Mouse (Mus musculus): ENCODE data around the gene Chst14. TPM values are rescaled to one million over a fixed set of nuclear protein-coding genes. Genes with fewer than 3 reads are reported as not detected.

Chst14 gene
- 7.0 and 8.2 TPM in 2 replicates for polyA plus RNA-seq (2012; rRNA removed)

DNA sequence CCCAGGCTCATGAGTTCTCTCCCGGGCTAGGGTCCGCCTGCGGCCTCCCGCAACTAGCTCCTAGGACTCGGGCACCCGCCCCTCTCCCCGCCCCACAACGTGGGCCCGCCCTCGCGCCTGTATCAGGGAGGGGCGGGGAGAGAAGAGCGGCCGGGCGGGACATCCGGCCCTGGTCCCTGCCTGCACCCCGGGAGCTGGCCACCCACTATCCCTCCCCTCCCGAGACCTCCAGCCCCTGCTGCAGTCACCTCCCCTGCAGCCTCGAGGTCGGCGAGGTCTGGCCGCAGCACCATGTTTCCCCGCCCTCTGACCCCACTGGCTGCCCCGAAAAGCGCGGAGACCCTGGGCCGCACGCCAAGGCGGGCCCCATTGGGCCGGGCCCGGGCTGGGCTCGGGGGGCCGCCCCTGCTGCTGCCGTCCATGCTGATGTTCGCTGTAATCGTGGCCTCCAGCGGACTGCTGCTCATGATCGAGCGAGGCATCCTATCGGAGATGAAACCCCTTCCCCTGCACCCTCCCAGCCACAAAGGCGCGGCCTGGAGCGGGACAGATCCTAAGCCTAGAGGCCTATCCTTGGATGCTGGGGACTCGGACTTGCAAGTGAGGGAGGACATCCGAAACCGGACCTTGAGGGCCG lies at the start of gene Chst14:
TSS of gene Chst14 (plus strand) at position 136 of the 637 bp plus-strand sequence.
- WGBS, result 2% methylated on average over 44 of the region's 47 CpGs
- H3K36me3 ChIP-seq (ENCODE audit: control insufficient read depth, insufficient read depth, low read length), result peaks cover 8% of the 10 kb centered on the region
- TF ChIP-seq CTCF (IDR thresholded peaks at IDR 0.05; ENCODE audit: extremely low read depth, insufficient read depth, insufficient read length, insufficient replicate concordance) (no peak), POLR2A (IDR thresholded peaks at IDR 0.05; ENCODE audit: low read depth, low read length) (peak; percentile 36; the same call in 1 of the 2 replicates)
- H3K4me1 ChIP-seq (ENCODE audit: control insufficient read depth, insufficient read depth, insufficient read length), result peaks cover 8% of the 10 kb centered on the region; the same call in 1 of the 2 replicates
- H3K27me3 ChIP-seq (ENCODE audit: control insufficient read depth, insufficient read depth, low read length), result no peaks in the 10 kb centered on the region
- H3K27ac ChIP-seq (ENCODE audit: insufficient read depth, low read length), result no peak within 1 kb of the TSS
- peak within 1 kb of the TSS; percentile 88 for H3K4me3 ChIP-seq (ENCODE audit: extremely low read depth, insufficient read depth, insufficient read length)
- DNase-seq (ENCODE audit: low read depth in 1 of 2, low spot score in 2 of 2), result peak in 1 of 2 experiments; percentile 73

DNA sequence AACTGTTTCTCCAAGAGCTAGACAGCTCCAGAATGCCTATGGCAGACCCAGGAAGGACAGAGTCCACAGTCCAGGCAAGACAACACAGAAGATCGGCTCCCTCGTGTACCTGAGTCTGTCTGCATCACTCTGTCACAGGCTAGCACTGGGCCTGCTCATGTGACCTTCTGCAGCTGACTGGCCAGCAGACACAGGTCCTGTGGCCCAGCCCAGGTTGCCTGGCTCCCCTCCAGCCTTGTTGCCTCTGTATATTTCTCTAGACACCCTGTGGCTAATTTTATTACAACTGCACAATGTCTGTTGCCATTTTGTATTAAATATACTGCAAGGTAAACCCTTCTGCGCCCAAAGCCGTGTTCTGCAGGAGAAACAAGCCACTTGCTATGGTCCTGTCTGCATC lies 45.3 kb upstream of the Chst14 start:
- Histone ChIP-seq H3K36me3 (ENCODE audit: control insufficient read depth, insufficient read depth, low read length) (peaks cover 5% of the 10 kb centered on the region), H3K27me3 (ENCODE audit: control insufficient read depth, insufficient read depth, low read length) (no peaks in the 10 kb centered on the region), H3K27ac (ENCODE audit: insufficient read depth, low read length) (no peak overlapping the region), H3K4me3 (ENCODE audit: extremely low read depth, insufficient read depth, insufficient read length) (no peak overlapping the region), H3K4me1 (ENCODE audit: control insufficient read depth, insufficient read depth, insufficient read length) (no peaks in the 10 kb centered on the region; the same call in 1 of the 2 replicates)
- TF ChIP-seq CTCF (IDR thresholded peaks at IDR 0.05; ENCODE audit: extremely low read depth, insufficient read depth, insufficient read length, insufficient replicate concordance) (no peak), POLR2A (IDR thresholded peaks at IDR 0.05; ENCODE audit: low read depth, low read length) (no peak)
- no peak for DNase-seq (ENCODE audit: low read depth in 1 of 2, low spot score in 2 of 2)
- 90% methylated on average over 4 of the region's 4 CpGs for WGBS

DNA sequence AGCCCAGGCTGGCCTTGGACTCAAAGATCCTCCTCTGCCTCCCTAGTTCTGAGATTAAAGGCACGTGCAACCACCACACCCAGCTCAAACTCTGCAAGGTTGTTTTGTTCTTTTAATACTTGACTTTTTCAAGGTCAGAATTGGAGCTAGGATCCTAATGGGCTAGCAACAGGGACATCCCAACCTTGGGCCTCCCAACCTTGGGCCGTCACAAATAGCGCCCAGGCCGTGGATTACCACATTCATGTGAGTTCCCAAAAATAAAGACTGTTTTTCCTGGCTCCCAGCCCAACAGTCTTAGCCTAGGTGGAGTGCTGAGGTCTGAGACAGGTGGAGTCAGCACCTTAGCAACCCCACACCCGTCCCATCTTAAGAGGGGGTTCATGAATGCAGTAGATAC lies 44.3 kb upstream of the Chst14 start:
- WGBS, result 82% methylated on average over 5 of the region's 5 CpGs
- Histone ChIP-seq H3K4me1 (ENCODE audit: control insufficient read depth, insufficient read depth, insufficient read length) (no peaks in the 10 kb centered on the region; the same call in 1 of the 2 replicates), H3K4me3 (ENCODE audit: extremely low read depth, insufficient read depth, insufficient read length) (no peak overlapping the region), H3K36me3 (ENCODE audit: control insufficient read depth, insufficient read depth, low read length) (no peaks in the 10 kb centered on the region; the same call in none of the 2 replicates), H3K27me3 (ENCODE audit: control insufficient read depth, insufficient read depth, low read length) (no peaks in the 10 kb centered on the region), H3K27ac (ENCODE audit: insufficient read depth, low read length) (no peak overlapping the region)
- no peak for DNase-seq (ENCODE audit: low read depth in 1 of 2, low spot score in 2 of 2)
- TF ChIP-seq CTCF (IDR thresholded peaks at IDR 0.05; ENCODE audit: extremely low read depth, insufficient read depth, insufficient read length, insufficient replicate concordance) (no peak), POLR2A (IDR thresholded peaks at IDR 0.05; ENCODE audit: low read depth, low read length) (no peak)

DNA sequence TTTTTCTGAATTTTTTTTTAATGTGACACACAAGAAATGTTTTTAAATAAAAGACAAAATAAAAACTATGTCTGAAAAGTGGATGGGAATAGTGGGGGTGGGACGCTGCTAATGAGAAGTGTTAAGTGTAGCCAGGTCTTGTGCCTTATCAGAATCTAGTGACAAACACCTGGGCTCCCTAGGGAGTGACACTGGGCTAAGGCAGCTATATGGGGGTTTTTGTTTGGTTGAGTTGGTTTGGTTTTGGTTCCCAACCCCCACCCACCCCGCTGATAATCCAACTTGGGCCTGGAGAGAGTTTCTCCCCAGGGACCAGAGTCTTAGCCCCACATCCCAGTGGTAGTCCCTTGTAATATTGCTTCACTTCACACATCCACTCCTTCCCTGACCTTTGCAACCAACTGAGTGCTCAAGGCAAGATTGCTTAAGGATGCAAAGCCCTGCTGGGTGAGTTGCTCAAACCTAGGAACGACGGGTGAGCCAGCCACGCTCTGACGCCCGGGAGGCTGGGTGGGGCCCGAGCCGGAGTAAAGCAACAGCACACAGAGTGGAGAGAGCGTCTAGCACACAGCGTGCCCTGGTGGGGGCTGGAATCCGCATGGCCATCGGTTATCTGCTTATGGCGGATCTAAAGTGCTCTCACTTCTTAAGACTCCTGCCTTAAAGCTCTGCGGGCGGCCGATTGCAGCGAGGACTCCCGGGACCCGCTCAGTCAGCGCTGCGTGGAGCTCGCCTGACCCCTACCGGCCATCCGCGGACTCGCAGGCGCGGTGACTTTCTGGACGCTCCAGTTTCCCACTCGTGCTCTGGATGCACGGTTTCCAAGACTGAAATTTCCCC lies 43.2 kb upstream of the Chst14 start:
- Histone ChIP-seq H3K27me3 (ENCODE audit: control insufficient read depth, insufficient read depth, low read length) (no peaks in the 10 kb centered on the region), H3K27ac (ENCODE audit: insufficient read depth, low read length) (no peak overlapping the region), H3K4me1 (ENCODE audit: control insufficient read depth, insufficient read depth, insufficient read length) (peaks cover 1% of the 10 kb centered on the region; the same call in 1 of the 2 replicates), H3K4me3 (ENCODE audit: extremely low read depth, insufficient read depth, insufficient read length) (peak overlapping the region; percentile 45; the same call in 1 of the 2 replicates), H3K36me3 (ENCODE audit: control insufficient read depth, insufficient read depth, low read length) (no peaks in the 10 kb centered on the region; the same call in 1 of the 2 replicates)
- DNase-seq (ENCODE audit: low read depth in 1 of 2, low spot score in 2 of 2), result peak; percentile 37 to 80
- TF ChIP-seq CTCF (IDR thresholded peaks at IDR 0.05; ENCODE audit: extremely low read depth, insufficient read depth, insufficient read length, insufficient replicate concordance) (peak; percentile 100), POLR2A (IDR thresholded peaks at IDR 0.05; ENCODE audit: low read depth, low read length) (no peak)
- 4% methylated on average over 32 of the region's 32 CpGs for WGBS

DNA sequence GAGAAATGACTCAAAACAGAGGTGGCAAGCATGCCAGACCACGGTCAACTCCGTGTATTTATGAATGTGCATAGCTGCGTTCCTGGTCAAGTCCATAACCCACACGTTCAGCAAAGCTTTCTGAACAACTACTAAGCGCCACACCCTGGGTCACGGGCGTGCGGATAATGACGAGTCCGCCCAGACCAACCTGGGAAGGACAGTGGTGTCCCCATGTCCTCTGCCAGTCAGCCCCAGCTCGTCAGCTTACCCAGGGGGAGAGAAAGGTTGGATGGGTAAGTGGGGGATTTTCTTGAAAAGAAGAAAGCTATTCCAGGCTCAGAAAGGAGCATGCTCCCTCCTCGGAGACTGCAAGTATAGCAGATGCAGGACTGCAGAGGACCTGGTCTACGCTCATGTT lies 38.9 kb upstream of the Chst14 start:
- WGBS, result 67% methylated on average over 13 of the region's 13 CpGs
- no peak for TF ChIP-seq POLR2A (IDR thresholded peaks at IDR 0.05; ENCODE audit: low read depth, low read length)
- no peak for TF ChIP-seq CTCF (IDR thresholded peaks at IDR 0.05; ENCODE audit: extremely low read depth, insufficient read depth, insufficient read length, insufficient replicate concordance)
- Histone ChIP-seq H3K27me3 (ENCODE audit: control insufficient read depth, insufficient read depth, low read length) (no peaks in the 10 kb centered on the region), H3K36me3 (ENCODE audit: control insufficient read depth, insufficient read depth, low read length) (no peaks in the 10 kb centered on the region), H3K4me3 (ENCODE audit: extremely low read depth, insufficient read depth, insufficient read length) (no peak overlapping the region), H3K27ac (ENCODE audit: insufficient read depth, low read length) (no peak overlapping the region), H3K4me1 (ENCODE audit: control insufficient read depth, insufficient read depth, insufficient read length) (peaks cover 4% of the 10 kb centered on the region; the same call in 1 of the 2 replicates)
- DNase-seq (ENCODE audit: low read depth in 1 of 2, low spot score in 2 of 2), result no peak

DNA sequence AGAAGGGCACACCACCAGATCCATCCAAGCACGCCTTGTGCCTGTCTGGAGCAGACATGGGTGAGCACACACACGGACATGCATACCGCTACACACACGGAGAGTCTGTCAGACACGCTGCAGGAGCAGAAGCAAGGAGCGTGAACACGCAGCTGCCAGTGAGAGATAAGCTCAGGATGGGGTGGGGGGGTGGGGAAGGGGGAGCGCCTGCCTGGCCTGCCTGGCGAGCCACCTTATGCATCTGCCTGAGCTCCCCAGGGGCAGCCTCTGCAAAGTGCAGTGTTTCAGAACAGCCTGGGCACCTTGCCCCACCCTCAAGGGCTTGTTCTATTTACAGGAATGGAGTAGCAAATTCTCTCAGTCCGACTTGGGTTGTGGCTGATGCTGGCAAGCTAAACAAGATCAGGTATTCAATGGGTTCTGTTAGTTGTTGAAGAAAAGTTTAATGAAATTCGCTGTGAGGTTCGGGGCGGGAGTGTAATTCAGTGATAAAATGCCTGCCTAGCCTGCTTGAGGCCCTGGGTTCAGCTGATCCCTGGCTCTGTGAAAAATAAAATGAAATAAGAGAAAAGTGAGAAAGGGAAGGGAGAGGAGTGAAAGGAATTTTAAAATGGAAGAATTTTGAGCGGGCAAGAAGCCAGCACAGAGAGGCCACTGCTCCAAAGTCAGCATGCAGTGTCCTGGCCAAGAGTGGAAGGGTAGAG lies 38.3 kb upstream of the Chst14 start:
- peak in 1 of 2 experiments; percentile 39 for DNase-seq (ENCODE audit: low read depth in 1 of 2, low spot score in 2 of 2)
- Histone ChIP-seq H3K36me3 (ENCODE audit: control insufficient read depth, insufficient read depth, low read length) (no peaks in the 10 kb centered on the region), H3K4me1 (ENCODE audit: control insufficient read depth, insufficient read depth, insufficient read length) (peaks cover 4% of the 10 kb centered on the region; the same call in 1 of the 2 replicates), H3K27me3 (ENCODE audit: control insufficient read depth, insufficient read depth, low read length) (no peaks in the 10 kb centered on the region), H3K4me3 (ENCODE audit: extremely low read depth, insufficient read depth, insufficient read length) (no peak overlapping the region), H3K27ac (ENCODE audit: insufficient read depth, low read length) (peak overlapping the region; percentile 5; the same call in 1 of the 2 replicates)
- no peak for TF ChIP-seq POLR2A (IDR thresholded peaks at IDR 0.05; ENCODE audit: low read depth, low read length)
- no peak for TF ChIP-seq CTCF (IDR thresholded peaks at IDR 0.05; ENCODE audit: extremely low read depth, insufficient read depth, insufficient read length, insufficient replicate concordance)
- 24% methylated on average over 14 of the region's 14 CpGs for WGBS

Data from spleen, adult 2 months (tissue).